Mouse (Mus musculus): ENCODE measurements around the gene Mettl9.

Mettl9 gene

GRCm38 (mm10) chr7:121111321-121111720 lies 77.1 kb downstream of the Mettl9 start:
- no peak for DNase-seq

DNA sequence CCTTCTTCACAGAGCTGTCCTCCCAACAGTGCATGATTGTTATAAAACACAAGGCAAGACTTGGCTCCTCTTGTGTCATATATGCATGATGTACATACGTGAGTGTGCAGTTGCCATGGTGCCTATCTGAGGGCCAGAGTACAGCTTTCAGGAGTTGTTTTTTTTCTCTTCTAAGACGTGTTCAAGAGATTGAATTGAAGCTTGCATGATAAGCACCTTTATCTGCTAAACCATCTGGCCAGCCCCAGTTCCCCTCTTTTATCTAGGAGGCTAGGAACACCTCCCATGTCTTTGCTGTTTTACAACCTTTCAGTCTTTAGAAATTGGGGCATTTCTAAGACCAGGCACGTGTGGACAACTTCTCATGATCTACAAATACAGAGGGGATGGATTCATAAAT lies 77.5 kb downstream of the Mettl9 start:
- no peak for DNase-seq

DNA sequence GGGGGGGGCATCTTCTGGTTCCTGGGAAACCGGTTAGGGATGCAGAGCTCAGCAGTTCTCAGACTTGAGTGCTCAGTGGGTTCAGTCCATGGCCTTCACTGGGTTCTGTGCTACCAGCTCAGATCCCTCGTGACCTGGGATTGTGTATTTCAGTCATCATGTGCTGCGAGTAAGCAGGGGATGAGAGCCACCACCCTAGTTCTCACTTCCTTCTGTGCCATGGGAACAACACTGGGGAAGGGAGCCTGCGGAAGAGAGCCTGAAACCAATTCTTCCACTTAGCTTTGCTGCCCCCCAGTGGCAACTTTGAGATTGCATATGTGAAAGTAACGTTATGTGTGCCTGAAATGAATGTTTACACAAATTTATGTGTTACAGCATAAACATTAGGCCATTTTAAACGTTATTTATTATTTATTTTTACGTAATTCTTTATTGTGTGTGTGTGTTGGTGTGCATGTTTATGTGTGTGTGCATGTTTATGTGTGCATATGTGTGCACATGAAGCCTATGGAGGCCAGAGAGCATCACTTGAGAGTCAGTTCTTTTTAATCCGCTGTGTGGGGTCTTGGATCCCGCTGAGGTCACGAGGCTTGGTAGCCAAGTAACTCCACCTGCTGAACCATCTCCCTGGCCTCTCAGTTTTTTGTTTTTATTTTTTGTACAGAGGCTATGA lies 86.0 kb downstream of the Mettl9 start:
- DNase-seq: peak; percentile 56 to 87

Data from lung, postnatal 4 days (tissue).